Mouse (Mus musculus): ENCODE measurements around the gene Apopt1.

Gene Apopt1

GRCm38 (mm10) chr12:111681305-111681704 lies 31.8 kb upstream of the Apopt1 start:
- DNase-seq = no peak

- DNase-seq = no peak
Measured at GRCm38 (mm10) chr12:111682003-111682402, 31.1 kb upstream of the Apopt1 start.

- no peak for DNase-seq
Measured at GRCm38 (mm10) chr12:111682806-111683205, 30.3 kb upstream of the Apopt1 start.

GRCm38 (mm10) chr12:111686390-111686789 lies 26.7 kb upstream of the Apopt1 start:
- no peak for DNase-seq

GRCm38 (mm10) chr12:111687350-111688068 lies 25.6 kb upstream of the Apopt1 start:
- DNase-seq = peak; percentile 95

- DNase-seq = peak in 1 of 2 experiments; percentile 49
Measured at GRCm38 (mm10) chr12:111688069-111688428, 25.0 kb upstream of the Apopt1 start.

GRCm38 (mm10) chr12:111689426-111689825 lies 23.6 kb upstream of the Apopt1 start:
- peak; percentile 83 to 87 for DNase-seq

- peak in 1 of 2 experiments; percentile 37 for DNase-seq
Measured at GRCm38 (mm10) chr12:111691346-111691872, 21.7 kb upstream of the Apopt1 start.

GRCm38 (mm10) chr12:111692899-111693298 lies 20.2 kb upstream of the Apopt1 start:
- no peak for DNase-seq

- DNase-seq = peak in 1 of 2 experiments; percentile 42
Measured at GRCm38 (mm10) chr12:111693341-111694270, 19.5 kb upstream of the Apopt1 start.

GRCm38 (mm10) chr12:111694271-111694781 lies 18.7 kb upstream of the Apopt1 start:
- DNase-seq = no peak

GRCm38 (mm10) chr12:111694880-111695804 lies 17.9 kb upstream of the Apopt1 start:
- DNase-seq = no peak

- peak; percentile 76 to 87 for DNase-seq
Measured at GRCm38 (mm10) chr12:111696239-111696638, 16.8 kb upstream of the Apopt1 start.

GRCm38 (mm10) chr12:111697708-111698107 lies 15.4 kb upstream of the Apopt1 start:
- DNase-seq = no peak

- no peak for DNase-seq
Measured at GRCm38 (mm10) chr12:111698346-111698913, 14.6 kb upstream of the Apopt1 start.

- DNase-seq = no peak
Measured at GRCm38 (mm10) chr12:111699542-111699941, 13.5 kb upstream of the Apopt1 start.

GRCm38 (mm10) chr12:111700920-111701458 lies 12.1 kb upstream of the Apopt1 start:
- no peak for DNase-seq

- no peak for DNase-seq
Measured at GRCm38 (mm10) chr12:111703301-111703700, 9.8 kb upstream of the Apopt1 start.

GRCm38 (mm10) chr12:111704609-111705008 lies 8.5 kb upstream of the Apopt1 start:
- DNase-seq = peak in 1 of 2 experiments; percentile 32

GRCm38 (mm10) chr12:111705186-111705973 lies 7.7 kb upstream of the Apopt1 start:
- DNase-seq = peak; percentile 84 to 89

- DNase-seq = peak in 1 of 2 experiments; percentile 57
Measured at GRCm38 (mm10) chr12:111708181-111708580, 4.9 kb upstream of the Apopt1 start.
